Mouse (Mus musculus): Measurements from ENCODE around the gene Sptb. TPM values are rescaled to one million over a fixed set of nuclear protein-coding genes. Genes with fewer than 3 reads are reported as not detected.

The Sptb gene
- total and polyA plus RNA-seq, 3 experiments: 17.9 to 85.1 (median 35.4) TPM

DNA sequence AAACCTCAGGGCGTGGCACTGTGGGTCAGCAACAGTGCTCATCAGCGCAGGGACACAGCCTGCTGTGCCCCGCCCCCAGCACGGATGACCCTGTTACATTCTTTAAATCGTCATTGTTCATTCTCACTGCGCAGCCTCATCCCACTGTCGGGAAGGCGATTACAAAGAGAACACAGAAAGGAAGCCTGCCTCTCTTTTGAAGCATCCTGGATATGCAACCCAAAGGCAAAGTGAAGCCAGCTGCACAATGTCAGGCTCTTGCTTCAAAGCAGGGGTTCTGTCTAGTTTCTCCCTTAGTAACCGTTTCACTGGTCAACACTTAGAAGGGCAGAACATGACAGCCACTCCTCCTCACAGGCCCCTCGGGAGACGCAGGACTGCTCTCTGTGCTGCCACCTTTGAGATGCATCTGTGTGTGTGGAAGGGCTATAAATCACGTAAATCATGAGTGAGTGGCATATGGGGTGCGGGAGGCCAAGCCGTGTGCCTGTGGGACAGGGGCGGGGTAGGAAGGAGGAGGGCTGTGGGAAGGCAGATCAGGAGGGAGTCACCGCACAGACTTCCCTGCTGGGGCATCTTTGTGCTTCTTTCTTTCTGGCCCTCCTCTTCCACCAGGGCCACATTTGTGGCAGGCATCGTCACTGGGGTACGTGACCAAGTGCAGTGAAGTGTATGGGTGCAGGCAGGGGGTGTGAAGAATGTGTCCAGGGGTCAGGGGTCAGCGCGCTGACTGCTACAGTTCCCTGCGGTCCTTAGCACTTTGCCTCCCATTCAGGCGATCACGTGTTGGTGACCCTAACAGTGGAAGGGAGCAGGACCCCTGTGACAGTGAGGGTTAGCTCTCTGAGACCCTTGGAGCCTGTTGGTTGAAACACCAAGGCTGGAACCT is 64.9 kb downstream of the Sptb start:
- H3K27me3 ChIP-seq (ENCODE audit: control insufficient read depth in 1 of 2, insufficient read depth in 2 of 2, low read length in 2 of 2): no peaks in the 10 kb centered on the region
- H3K36me3 ChIP-seq (ENCODE audit: control insufficient read depth in 1 of 2, insufficient read depth in 2 of 2, low read length in 2 of 2): no peaks in the 10 kb centered on the region
- H3K4me1 ChIP-seq (ENCODE audit: control insufficient read depth in 1 of 2, insufficient read depth in 2 of 2, low read length in 2 of 2): no peaks in the 10 kb centered on the region
- no peaks in the 10 kb centered on the region for H3K79me2 ChIP-seq (ENCODE audit: control insufficient read depth, insufficient read depth, low read length, poor library complexity)
- no peaks in the 10 kb centered on the region for H3K9me3 ChIP-seq (replicated peaks; ENCODE audit: insufficient read depth, low read length)
- TF ChIP-seq ZC3H11A (IDR thresholded peaks at IDR 0.05; ENCODE audit: low read depth, low read length) (no peak), BHLHE40 (IDR thresholded peaks at IDR 0.05; ENCODE audit: borderline replicate concordance, low read depth, low read length) (no peak), SMC3 (IDR thresholded peaks at IDR 0.05; ENCODE audit: low read depth, low read length) (no peak), MXI1 (IDR thresholded peaks at IDR 0.05; ENCODE audit: low read depth, low read length) (no peak), HCFC1 (IDR thresholded peaks at IDR 0.05; ENCODE audit: low read depth, low read length) (no peak), SIN3A (IDR thresholded peaks at IDR 0.05; ENCODE audit: low read length) (no peak), ZMIZ1 (IDR thresholded peaks at IDR 0.05; ENCODE audit: low read depth, low read length) (no peak), MAFK (IDR thresholded peaks at IDR 0.05; ENCODE audit: borderline replicate concordance, low read depth, low read length) (no peak), TCF12 (IDR thresholded peaks at IDR 0.05; ENCODE audit: low read depth, low read length) (no peak), ETS1 (IDR thresholded peaks at IDR 0.05; ENCODE audit: low read depth, low read length) (no peak), E2F4 (IDR thresholded peaks at IDR 0.05; ENCODE audit: borderline replicate concordance, low read depth, low read length) (no peak), ZNF384 (IDR thresholded peaks at IDR 0.05; ENCODE audit: low read depth, low read length) (no peak), POLR2A (IDR thresholded peaks at IDR 0.05; ENCODE audit: control insufficient read depth in 1 of 2, insufficient read depth in 1 of 2, low read depth in 1 of 2, low read length in 2 of 2, poor library complexity in 1 of 2) (no peak), GATA1 (IDR thresholded peaks at IDR 0.05; ENCODE audit: low read depth, low read length) (no peak), USF1 (IDR thresholded peaks at IDR 0.05; ENCODE audit: low read depth, low read length) (no peak), KAT2A (conservative IDR thresholded peaks at IDR 0.05; ENCODE audit: low read depth, low read length) (no peak), USF2 (IDR thresholded peaks at IDR 0.05; ENCODE audit: borderline replicate concordance in 1 of 2, insufficient read depth in 1 of 2, low read depth in 1 of 2, low read length in 2 of 2) (no peak), MAX (IDR thresholded peaks at IDR 0.05; ENCODE audit: low read length) (no peak), JUND (IDR thresholded peaks at IDR 0.05; ENCODE audit: low read depth, low read length) (no peak)
- H3K9ac ChIP-seq (ENCODE audit: control insufficient read depth, low read depth, low read length, poor library complexity, severe bottlenecking): no peak overlapping the region
- no peak overlapping the region for H3K4me3 ChIP-seq (ENCODE audit: control insufficient read depth in 1 of 2, insufficient read depth in 1 of 2, low read depth in 2 of 2, low read length in 2 of 2)
- no peak overlapping the region for H3K27ac ChIP-seq (ENCODE audit: control insufficient read depth, low read depth, low read length)
- DNase-seq (ENCODE audit: low read depth, low spot score): no peak

- Histone ChIP-seq H3K4me3 (ENCODE audit: control insufficient read depth in 1 of 2, insufficient read depth in 1 of 2, low read depth in 2 of 2, low read length in 2 of 2) (no peak overlapping the region), H3K9ac (ENCODE audit: control insufficient read depth, low read depth, low read length, poor library complexity, severe bottlenecking) (no peak overlapping the region), H3K27ac (ENCODE audit: control insufficient read depth, low read depth, low read length) (no peak overlapping the region), H3K79me2 (ENCODE audit: control insufficient read depth, insufficient read depth, low read length, poor library complexity) (no peaks in the 10 kb centered on the region), H3K9me3 (replicated peaks; ENCODE audit: insufficient read depth, low read length) (no peaks in the 10 kb centered on the region), H3K4me1 (ENCODE audit: control insufficient read depth in 1 of 2, insufficient read depth in 2 of 2, low read length in 2 of 2) (no peaks in the 10 kb centered on the region), H3K27me3 (ENCODE audit: control insufficient read depth in 1 of 2, insufficient read depth in 2 of 2, low read length in 2 of 2) (no peaks in the 10 kb centered on the region), H3K36me3 (ENCODE audit: control insufficient read depth in 1 of 2, insufficient read depth in 2 of 2, low read length in 2 of 2) (no peaks in the 10 kb centered on the region)
- DNase-seq (ENCODE audit: low read depth, low spot score): no peak
- TF ChIP-seq KAT2A (conservative IDR thresholded peaks at IDR 0.05; ENCODE audit: low read depth, low read length): no peak
- TF ChIP-seq EP300 (IDR thresholded peaks at IDR 0.05; ENCODE audit: low read depth in 1 of 2, low read length in 2 of 2): no peak
- no peak for TF ChIP-seq MYB (IDR thresholded peaks at IDR 0.05; ENCODE audit: low read depth, low read length)
- no peak for TF ChIP-seq TCF12 (IDR thresholded peaks at IDR 0.05; ENCODE audit: low read depth, low read length)
- TF ChIP-seq POLR2AphosphoS5 (IDR thresholded peaks at IDR 0.05; ENCODE audit: borderline replicate concordance, low read depth, low read length): no peak
- TF ChIP-seq USF1 (IDR thresholded peaks at IDR 0.05; ENCODE audit: low read depth, low read length): no peak
- TF ChIP-seq GATA1 (IDR thresholded peaks at IDR 0.05; ENCODE audit: low read depth, low read length): no peak
- TF ChIP-seq ZC3H11A (IDR thresholded peaks at IDR 0.05; ENCODE audit: low read depth, low read length): no peak
- TF ChIP-seq CHD1 (IDR thresholded peaks at IDR 0.05; ENCODE audit: low read depth, low read length): no peak
- no peak for TF ChIP-seq MXI1 (IDR thresholded peaks at IDR 0.05; ENCODE audit: low read depth, low read length)
- TF ChIP-seq MAX (IDR thresholded peaks at IDR 0.05; ENCODE audit: low read length): no peak
- no peak for TF ChIP-seq MYC (IDR thresholded peaks at IDR 0.05; ENCODE audit: low read depth, low read length)
- no peak for TF ChIP-seq UBTF (IDR thresholded peaks at IDR 0.05; ENCODE audit: borderline replicate concordance, insufficient read depth, low read depth, low read length)
Measured at GRCm38 (mm10) chr12:76643679-76644078, 66.7 kb downstream of the Sptb start.

Data from MEL (cell line).